Mouse (Mus musculus) CD4-positive naive resting alpha-beta T cell, adult 76 days (primary cell): ENCODE data around the gene Cct4. TPM values are rescaled to one million over a fixed set of nuclear protein-coding genes. Genes with fewer than 3 reads are reported as not detected.

Experiments
- total RNA-seq: library from RNA; stranded (reverse); gene quantifications from one replicate; pipeline ENCODE4 v1.2.4, GENCODE M21; 2023

Gene Cct4
- 241 TPM for total RNA-seq

GRCm38 (mm10) chr11:22990393-22991126 is at the start of gene Cct4:
Gene Cct4 (plus strand): TSS chr11:22990519.

GRCm38 (mm10) chr11:22971835-22972709 is 18.2 kb upstream of the Cct4 start, which contains the start of gene Zrsr1:
Gene Zrsr1 (plus strand): TSS chr11:22972005.

GRCm38 (mm10) chr11:22981984-22982757 is 8.1 kb upstream of the Cct4 start, which contains the start of the genes Gm28048 and Commd1:
Gene Gm28048 (minus strand): TSS chr11:22982090.
Gene Commd1 (minus strand): TSS chr11:22982382.

GRCm38 (mm10) chr11:23007481-23008180 is 17.3 kb downstream of the Cct4 start, which contains the start of gene Fam161a:
Gene Fam161a (plus strand): TSS chr11:23007531.

Other genes with a start within 250 kb of the Cct4 start
- gene B3gnt2, start 129.6 kb upstream of the Cct4 start, total RNA-seq, result 55.3 TPM
- gene Zrsr1, start 18.5 kb upstream of the Cct4 start, total RNA-seq, result 77.2 TPM
- gene Gm28048, start 8.4 kb upstream of the Cct4 start, total RNA-seq, result 26.6 TPM
- 22.1 TPM for gene Commd1, start 8.1 kb upstream of the Cct4 start, total RNA-seq
- gene Fam161a, start 17.0 kb downstream of the Cct4 start, total RNA-seq, result 0.88 TPM